Mouse (Mus musculus) 416B (cell line): Measurements from ENCODE around the gene Gga3.
"Not testable (repeated sequence)": the region's sequence is repeated elsewhere in the genome, so short reads cannot be mapped to it uniquely, and the experiment has no call there.

ENCODE experiments used
- DNase-seq: peaks from one replicate; pipeline ENCODE4 v3.0.0; 2011; ENCODE audit warnings: low read depth

Gene Gga3

DNA sequence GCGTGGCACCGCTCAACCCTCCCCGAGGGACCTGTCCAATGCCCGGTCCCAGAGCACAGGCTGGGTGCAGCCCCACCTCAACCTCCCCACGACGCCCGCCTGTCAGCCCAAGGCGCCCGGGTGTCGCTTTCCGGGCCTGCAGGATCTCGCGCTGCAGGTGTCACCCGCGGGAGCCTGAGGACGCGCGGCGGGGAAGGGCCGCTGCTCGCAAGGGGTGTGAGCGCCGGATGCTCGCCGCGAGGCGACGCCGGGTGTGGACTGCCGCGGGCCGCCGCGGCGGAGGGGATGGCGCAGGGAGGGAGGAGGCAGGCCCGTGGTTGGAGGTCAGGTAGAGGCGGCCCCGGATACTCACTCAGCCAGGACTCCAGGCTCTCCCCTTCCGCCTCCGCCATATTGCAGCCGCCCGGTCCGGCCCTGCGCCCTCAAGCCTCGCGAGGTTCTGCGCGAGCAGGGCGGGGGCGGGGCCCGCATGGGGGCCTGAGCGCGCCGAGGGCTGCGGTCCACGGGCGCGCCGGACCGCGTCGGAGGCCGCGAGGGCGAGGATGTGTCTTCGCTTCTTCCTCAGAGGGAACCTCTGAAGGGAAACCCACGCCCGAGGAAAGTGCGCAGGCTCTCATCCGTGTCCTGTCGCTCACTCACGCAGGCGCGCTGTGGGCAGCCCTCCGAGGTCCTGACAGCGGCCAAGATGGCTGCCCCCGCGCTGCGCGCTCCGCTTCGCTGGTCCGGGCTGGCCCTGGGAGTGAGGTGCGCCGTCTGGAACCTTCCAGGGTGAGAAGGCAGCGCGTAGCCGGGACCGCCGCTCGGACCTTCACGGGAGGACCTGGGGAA is at the start of gene Gga3, which contains the start of gene Mrps7:
TSS of gene Gga3 (minus strand) at position 576 of the 828 bp plus-strand sequence.
TSS of gene Mrps7 (plus strand) at position 450 of the 828 bp plus-strand sequence.
- peak; percentile 89 for DNase-seq

DNA sequence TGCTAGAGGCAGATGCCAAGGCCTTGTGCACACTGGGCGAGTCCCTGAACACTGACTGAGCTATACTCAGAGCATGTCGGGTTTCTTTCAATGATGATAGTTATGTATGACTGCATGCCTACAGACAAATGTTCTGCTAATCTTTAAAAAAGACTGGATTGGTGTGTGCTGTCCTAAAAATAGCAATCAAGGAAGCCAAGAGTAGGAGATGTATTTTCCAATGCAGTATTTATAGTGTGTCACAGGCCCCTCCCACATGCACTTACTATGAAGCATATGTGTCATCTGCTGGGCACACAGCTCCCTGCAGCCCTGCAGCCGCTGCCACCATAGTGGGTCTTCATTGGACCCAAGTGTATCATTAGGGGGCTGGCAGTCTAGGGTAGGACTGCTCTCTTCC is 49.3 kb upstream of the Gga3 start:
- DNase-seq = no peak

- no peak for DNase-seq
Measured at GRCm38 (mm10) chr11:115651680-115652079, 47.8 kb upstream of the Gga3 start.

DNA sequence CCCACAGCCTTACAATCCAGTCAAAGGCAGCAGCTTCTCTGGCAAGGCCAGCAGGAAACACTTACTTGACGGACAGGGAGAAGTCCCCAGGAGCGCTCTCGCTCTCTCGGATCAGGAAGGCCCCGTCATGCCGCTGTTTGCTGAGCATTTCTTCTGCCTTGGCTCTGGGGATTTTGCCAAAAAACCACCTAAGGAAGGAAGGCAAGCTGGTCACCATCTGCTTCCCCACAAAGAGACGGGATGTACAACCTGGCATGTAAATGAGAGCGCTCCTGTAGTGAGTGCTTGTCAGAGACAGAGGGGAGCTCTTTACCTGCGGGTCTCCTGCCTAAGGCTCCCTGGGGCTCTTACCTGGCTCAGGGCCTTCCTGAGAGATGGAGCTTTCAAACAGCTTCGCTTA is 45.9 kb upstream of the Gga3 start:
- DNase-seq = no peak

- DNase-seq = peak; percentile 86
Measured at GRCm38 (mm10) chr11:115647459-115647858, 43.6 kb upstream of the Gga3 start.

DNA sequence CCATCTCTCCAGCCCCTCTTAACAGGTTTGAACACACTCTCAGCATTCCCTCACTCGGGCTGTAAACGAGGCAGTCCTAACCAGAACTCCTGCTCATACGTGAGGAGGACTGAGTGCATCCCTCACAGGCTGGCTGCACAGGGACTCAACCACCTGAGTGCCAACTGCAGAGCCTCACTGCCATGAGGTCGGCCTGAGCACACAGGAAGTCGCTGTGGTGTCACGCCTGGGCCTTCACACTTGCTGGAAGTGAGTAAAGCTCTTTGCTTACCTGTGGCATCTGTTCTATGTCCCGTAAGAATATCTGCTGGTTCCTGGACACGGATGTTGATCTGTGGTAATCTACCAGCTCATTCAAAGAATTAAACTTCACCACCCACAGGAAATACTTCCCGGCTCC is 42.6 kb upstream of the Gga3 start:
- DNase-seq = no peak

DNA sequence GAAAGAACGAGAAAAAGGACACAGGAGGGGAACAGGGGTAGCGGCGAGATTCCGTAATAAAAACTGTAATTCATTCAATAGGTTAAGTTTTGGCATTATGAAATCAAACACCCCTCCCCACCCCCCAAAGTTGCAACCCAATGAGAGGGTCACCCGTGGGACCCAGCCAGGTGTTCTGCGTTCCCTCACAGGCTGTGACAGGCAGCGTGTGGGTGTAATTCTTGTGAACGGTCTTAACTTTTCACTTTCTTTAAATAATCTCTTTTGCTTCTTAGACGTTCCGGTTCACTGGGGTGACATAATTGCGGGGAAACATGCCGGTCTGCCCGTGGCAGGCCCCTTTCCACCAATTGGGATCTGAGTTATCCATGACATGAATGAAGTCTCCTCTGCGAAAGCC is 41.6 kb upstream of the Gga3 start:
- not testable (repeated sequence) for DNase-seq

- DNase-seq = no peak
Measured at GRCm38 (mm10) chr11:115644308-115644707, 40.5 kb upstream of the Gga3 start.

GRCm38 (mm10) chr11:115643265-115643664 is 39.4 kb upstream of the Gga3 start:
- no peak for DNase-seq

DNA sequence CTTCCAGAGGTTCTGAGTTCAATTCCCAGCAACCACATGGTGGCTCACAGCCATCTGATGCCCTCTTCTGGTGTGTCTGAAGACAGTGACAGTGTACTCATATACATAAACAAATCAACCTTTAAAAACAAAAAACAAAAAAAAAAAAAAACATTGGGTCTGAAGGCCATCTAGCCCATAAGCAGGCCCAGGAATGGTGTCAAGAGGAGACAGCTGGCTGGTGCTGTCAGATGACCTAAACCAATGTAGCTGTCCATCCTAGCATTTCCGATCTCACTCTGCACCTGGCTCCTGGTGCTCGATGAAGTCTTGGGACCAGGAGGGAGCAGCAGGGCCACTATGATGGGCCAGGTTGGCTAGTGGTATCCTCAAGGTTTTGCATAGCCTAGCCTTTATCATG is 38.9 kb upstream of the Gga3 start:
- DNase-seq = no peak

DNA sequence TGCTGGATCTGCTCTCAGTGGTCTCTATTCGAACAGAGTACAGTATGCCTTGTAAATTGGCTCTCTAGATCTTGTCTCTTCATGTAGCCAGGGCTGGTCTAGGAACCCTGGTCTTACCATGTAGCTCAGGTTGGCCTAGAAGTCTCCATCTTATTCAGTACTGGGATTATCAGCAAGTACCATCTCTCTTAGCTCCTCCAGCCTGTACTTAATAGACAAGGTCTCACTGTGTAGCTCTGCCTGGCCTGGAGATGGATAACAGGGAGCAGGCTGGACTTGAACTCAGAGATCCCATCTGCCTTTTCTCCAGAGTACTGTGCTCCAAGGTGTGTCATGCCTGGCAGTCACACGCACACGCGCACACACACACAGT is 37.8 kb upstream of the Gga3 start:
- no peak for DNase-seq

DNA sequence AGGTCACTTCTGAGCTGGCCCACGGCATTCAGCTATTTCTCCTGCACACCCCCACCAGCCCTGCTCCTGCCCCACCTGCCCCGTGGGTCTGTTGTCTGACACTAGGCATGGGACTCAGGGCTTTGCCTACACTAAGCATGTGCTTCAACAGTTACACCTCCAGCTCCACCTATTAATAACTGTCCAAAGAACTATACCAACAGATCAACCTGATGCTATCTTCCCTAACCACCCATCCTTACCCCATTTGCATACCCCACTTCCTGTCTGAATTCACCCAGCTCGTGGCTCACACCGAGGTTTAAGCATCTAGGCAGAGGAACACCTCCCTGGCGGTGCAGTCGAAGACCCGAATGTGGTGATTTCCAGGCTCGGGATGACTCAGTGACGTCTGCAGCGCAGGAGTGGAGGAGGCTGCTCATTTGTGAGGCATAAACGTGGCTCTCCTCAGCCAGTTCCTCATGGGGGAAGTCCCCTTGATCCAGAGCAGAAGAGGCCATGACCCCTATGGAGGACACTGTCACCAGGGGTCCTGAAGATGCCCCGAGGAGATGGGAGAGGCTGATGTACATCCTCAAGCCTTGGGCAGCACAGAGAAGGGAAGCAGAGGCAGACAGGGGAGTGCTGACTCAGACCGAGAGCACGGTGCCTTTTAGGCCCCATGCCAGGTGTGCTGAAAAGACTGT is 37.3 kb upstream of the Gga3 start:
- DNase-seq = peak; percentile 90

DNA sequence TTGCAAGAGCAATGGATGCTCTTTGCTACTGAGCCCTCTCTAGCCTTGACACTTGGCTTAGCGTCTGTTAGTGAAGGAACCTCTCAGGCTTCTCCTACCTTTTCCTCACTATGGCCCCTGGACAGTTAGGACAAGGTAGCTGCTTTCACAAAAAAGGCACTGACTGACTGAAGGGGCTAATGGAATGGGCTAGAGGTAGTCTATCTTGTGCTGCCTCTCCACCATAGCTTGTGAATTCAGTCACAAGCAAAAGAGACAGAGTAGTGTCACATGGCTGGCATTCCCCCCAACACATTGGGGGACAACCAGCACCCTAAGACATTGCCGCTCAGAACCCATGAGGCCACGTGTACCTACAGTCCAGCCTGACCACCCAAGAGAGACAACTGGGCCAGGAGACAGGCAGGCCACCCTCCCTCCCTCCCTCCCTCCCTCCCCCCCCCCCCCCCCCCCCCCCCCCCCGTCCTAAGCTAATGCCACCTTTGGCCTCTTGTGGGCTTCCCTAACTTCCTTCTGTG is 36.5 kb upstream of the Gga3 start:
- no peak for DNase-seq

DNA sequence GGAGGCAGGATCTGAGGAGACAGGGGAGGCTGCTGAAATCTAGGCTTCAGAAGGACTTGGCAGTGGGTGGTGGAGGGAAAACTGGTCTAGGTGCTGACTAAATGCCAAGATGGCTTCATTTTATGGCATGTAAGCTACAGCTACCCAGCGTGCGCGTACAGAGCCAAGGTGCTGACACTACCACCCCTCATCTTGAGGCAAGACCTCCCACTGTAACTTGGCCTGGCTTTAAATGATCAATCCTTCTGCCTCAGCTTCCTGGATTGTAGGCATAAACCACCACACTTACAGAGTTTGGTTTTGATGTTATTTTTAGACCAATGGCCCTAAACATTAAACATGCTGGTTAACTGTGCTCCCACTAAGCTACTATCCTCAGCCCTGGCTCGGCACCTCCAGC is 35.7 kb upstream of the Gga3 start:
- no peak for DNase-seq

- peak; percentile 73 for DNase-seq
Measured at GRCm38 (mm10) chr11:115638498-115639409, 34.9 kb upstream of the Gga3 start.

GRCm38 (mm10) chr11:115636960-115637359 is 33.1 kb upstream of the Gga3 start:
- DNase-seq = peak; percentile 66

DNA sequence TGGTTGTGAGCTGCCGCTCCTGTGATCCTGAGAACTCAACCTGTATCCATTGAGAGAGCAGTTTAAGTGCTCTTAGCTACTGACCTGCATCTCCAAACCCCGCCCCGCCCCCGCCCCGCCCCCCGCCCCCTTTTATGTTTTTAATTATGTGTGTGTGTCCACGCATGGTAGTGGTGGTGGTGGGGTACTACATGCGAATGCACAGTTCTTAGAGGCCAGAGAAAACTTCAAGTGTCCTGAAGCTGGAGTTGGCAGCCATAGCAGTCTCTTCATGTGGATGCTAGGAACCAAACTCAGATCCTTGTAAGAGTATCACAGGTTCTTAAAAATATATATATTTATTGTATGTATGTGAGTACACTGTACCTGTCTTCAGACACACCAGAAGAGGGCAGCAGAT is 31.6 kb upstream of the Gga3 start:
- DNase-seq = no peak

GRCm38 (mm10) chr11:115635041-115635440 is 31.2 kb upstream of the Gga3 start:
- no peak for DNase-seq

GRCm38 (mm10) chr11:115634109-115634508 is 30.3 kb upstream of the Gga3 start:
- peak; percentile 60 for DNase-seq

DNA sequence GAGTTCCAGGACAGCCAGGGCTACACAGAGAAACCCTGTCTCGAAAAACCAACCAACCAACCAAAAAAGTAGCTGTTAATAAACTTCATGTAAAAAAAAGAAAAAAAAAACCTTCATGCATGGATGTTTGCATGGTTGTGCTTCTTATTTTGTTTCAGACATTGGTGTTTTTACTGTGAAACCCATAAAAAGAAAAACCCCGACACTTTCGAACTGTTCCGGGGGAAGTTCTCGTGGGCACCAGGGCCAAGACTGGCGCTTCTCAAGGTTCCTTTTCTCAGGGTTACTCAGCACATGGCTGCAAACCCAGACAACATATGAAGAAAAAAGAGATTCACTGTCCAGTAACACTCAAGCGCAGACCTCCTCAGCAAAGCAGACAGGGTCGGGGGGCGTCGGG is 29.0 kb upstream of the Gga3 start:
- DNase-seq = no peak

GRCm38 (mm10) chr11:115632247-115632646 is 28.4 kb upstream of the Gga3 start:
- no peak for DNase-seq

DNA sequence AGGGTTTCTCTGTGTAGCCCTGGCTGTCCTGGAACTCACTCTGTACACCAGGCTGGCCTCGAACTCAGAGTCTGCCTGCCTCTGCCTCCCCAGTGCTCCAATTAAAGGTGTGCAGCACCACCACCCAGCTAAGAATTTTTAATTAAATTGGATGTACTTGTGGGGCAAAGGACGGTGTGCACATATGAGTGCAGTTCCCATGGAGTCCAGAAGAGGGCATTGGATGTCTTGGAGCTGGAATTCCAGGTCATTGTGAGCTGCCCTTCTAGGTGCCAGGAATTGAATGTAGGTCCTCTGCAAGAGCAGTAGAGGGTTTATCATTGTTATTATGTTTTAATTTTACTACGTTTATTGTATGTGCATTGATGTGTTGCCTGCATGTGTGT is 27.6 kb upstream of the Gga3 start:
- peak; percentile 85 for DNase-seq
